Comparison of ENCODE assay signal across 25 mouse cellular contexts in genomic region chr17:8885830-8886229, GRCm38 (mm10).
"Had no signal": no experiment of that assay in that cellular context is flagged by ENCODE, and none has a peak within 500 bp of the region (broad histone marks: within the 10 kb centered on the region; RNA-seq: fewer than 3 reads in every experiment).

No protein-coding gene starts in this region.

- H3K36me3 ChIP-seq: heart, embryonic 13.5 days; heart, embryonic 15.5 days; hindbrain, embryonic 13.5 days; kidney, embryonic 15.5 days; limb, embryonic 13.5 days; limb, embryonic 15.5 days; liver, embryonic 12.5 days had no signal

- DNase-seq: gastrocnemius, postnatal 14 days; gastrocnemius, postnatal 36 days; heart, adult 18-20 months; heart, postnatal 14 days; heart, postnatal 36 days; kidney, adult 11 months; kidney, adult 2 months; kidney, adult 9 months; kidney, postnatal 14 days; kidney, postnatal 36 days; layer of hippocampus, adult 9-11 months; layer of hippocampus, postnatal 36 days; left cerebral cortex, postnatal 4 days had no signal

- H3K4me1 ChIP-seq: kidney, embryonic 15.5 days; limb, embryonic 15.5 days; liver, embryonic 12.5 days had no signal

- ATAC-seq: hindbrain, postnatal 0 days; intestine, embryonic 16.5 days; liver, embryonic 12.5 days had no signal

- H3K9ac ChIP-seq: heart, embryonic 13.5 days; heart, embryonic 15.5 days; hindbrain, embryonic 13.5 days; kidney, embryonic 15.5 days; limb, embryonic 13.5 days; limb, embryonic 15.5 days; liver, embryonic 12.5 days; liver, embryonic 14.5 days had no signal

- H3K9me3 ChIP-seq: heart, embryonic 13.5 days; heart, embryonic 15.5 days; hindbrain, embryonic 13.5 days; kidney, embryonic 15.5 days; limb, embryonic 13.5 days; limb, embryonic 15.5 days; liver, embryonic 12.5 days had no signal

- H3K4me2 ChIP-seq: heart, embryonic 11.5 days; heart, embryonic 13.5 days; heart, embryonic 15.5 days; hindbrain, embryonic 13.5 days; kidney, embryonic 15.5 days; limb, embryonic 13.5 days; limb, embryonic 15.5 days; liver, embryonic 12.5 days had no signal

- H3K4me3 ChIP-seq: heart, embryonic 13.5 days; heart, embryonic 15.5 days; hindbrain, embryonic 13.5 days; kidney, embryonic 15.5 days; limb, embryonic 13.5 days; limb, embryonic 15.5 days; liver, embryonic 12.5 days had no signal

- H3K27me3 ChIP-seq: hindbrain, embryonic 13.5 days; kidney, embryonic 15.5 days; limb, embryonic 13.5 days; limb, embryonic 15.5 days; liver, embryonic 12.5 days had no signal

- H3K27ac ChIP-seq: heart, embryonic 13.5 days; heart, embryonic 15.5 days; hindbrain, postnatal 0 days; kidney, embryonic 15.5 days; kidney, postnatal 0 days; limb, embryonic 13.5 days; limb, embryonic 15.5 days; liver, embryonic 12.5 days; liver, embryonic 14.5 days had no signal
